Mouse (Mus musculus): ENCODE data around the gene Tti1.

Gene Tti1

DNA sequence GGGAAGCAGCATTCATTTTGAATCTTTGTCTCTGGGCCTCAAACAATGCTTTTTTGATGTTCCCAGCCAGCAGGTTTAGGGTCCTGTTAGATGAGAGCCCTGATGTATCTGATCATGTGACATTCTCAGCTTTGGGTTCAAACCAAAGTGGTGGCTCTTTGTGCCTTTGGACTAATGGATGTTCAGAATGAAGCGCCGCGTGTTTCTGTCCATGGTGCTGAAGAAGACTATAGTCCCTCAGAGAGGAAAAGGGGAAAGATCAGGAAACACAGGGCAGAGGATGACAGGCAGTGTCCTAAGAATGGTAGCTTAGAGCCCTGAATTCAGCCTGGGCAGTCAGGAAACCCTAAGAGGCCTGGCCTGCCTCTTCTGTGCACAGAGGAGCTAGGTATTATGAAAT is 57.6 kb downstream of the Tti1 start:
- CTCF ChIA-PET: no interaction called here

- CTCF ChIA-PET: no interaction called here
Observed at GRCm38 (mm10) chr2:157970124-157970523, 58.1 kb downstream of the Tti1 start.

DNA sequence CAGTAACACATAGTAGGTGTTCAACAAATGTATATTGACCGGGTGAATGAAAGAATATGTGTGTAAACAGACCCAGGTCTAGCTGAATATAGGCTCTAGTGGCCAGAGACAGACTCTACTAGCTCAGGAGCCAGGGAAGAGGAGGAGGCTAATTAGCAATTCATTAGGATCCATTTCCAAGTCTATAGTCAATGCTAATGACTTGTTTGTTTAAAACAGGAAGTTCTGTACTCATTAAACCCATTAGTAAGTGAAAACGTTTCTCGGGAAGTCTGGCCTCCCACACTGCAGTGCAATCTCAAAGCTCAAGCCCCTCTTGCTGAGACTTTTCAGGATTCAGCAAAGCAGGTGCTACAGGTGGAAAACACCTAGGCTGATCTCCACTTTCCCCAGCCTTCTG is 60.4 kb downstream of the Tti1 start:
- CTCF ChIA-PET: no interaction called here

GRCm38 (mm10) chr2:157957707-157958108 is 70.5 kb downstream of the Tti1 start:
- CTCF ChIA-PET: no interaction called here

GRCm38 (mm10) chr2:157953978-157954377 is 74.3 kb downstream of the Tti1 start:
- CTCF ChIA-PET: interaction anchor here (0.7 kb wide), 1 partner anchor 10 kb away, joined by 6 read pairs; no protein-coding TSS in a partner anchor

DNA sequence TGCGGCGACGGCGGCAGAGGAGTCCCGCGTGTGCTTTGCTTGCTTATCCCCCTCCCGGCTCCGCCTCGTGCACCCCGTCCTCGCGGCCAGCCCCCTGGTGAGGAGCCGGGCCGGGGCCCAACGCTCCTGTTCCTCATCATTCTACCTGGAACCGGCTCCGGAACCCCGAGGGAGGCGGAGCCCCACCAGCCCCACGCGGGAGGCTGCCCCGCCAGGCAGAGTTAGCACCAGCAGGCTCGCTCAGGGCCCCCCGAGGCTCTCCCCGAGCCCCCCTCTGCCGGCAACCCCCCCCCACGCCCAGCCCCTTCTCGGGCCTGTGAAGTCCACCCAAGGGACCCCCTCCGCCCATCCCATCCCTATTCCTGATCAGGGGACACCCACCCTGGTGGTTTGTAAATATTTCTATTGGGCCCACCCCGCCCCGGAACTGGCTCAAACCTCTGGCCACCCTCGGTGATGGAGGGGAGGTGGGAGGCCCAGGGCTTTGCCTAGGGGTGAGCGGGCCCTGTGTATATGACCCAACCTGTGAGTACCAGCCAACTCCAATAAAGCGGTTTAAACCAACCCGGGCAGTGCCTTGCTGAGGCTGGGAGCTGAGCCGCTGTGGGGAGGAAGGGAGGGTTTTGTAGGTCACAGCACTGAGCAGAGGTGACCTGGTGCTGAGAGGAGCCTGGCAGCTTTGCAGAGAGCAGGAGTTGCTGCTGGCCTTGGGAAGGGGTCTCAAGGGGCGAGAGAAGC is 83.9 kb downstream of the Tti1 start:
- CTCF ChIA-PET: interaction anchor here (0.6 kb wide), 1 partner anchor 9 kb away, joined by 6 read pairs; no protein-coding TSS in a partner anchor

- CTCF ChIA-PET: no interaction called here
Observed at GRCm38 (mm10) chr2:157943514-157944155, 84.6 kb downstream of the Tti1 start.

GRCm38 (mm10) chr2:157940586-157941185 is 87.5 kb downstream of the Tti1 start:
- CTCF ChIA-PET: no interaction called here

DNA sequence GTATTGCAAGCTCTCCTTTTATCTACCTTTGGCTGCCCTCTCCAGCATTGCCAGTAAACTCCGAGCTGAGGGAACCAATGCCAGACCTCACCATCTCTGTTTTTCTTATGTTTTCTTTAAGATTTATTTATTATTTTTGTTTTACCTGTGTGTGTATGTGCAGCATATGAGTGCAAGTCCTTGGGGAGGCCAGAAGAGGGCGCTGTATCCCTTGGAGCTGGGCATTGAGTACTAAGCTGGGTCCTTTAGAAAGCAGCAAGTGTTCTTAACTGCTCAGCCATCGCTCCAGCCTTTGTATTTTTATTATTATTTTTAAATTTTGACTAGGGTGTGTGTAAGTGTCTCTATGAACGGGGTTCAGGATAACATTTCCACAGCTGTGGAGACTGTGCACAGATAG is 91.6 kb downstream of the Tti1 start:
- CTCF ChIA-PET: no interaction called here

DNA sequence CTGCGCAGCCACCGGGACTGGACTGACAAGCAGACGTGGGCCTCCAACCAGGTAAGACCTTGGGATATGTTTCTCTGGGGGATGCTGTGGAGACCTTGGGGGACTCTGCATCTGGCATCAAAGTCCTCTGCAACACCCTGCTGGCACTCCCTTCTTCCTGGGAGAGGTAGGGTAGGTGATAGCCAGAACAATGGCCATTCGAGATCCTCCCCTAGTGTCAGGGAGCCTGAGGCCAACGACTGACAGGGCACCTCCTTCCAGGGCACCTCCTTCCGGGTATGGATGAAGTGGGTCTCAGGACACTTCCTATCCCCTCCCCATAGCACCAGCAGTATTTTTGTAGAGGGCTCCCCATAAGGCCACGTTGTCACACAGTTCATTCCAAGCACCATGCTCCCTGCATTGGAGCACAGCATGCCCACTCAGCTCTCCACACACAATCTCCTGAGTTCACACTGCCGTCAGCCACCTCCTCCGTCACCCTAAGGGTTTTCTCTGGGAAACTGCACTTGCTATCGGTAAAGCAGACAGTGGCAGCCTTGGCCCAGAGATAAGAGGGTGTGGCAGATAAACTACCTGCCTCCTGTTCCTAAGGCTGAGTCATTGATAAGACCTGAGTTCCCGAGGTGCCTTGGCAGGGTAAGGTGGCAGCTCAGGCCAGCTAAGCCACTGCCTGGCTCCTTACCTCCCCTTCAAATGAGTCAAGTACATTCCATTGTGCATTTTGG is 92.6 kb downstream of the Tti1 start:
- CTCF ChIA-PET: no interaction called here

- CTCF ChIA-PET: no interaction called here
Observed at GRCm38 (mm10) chr2:157932655-157933054, 95.6 kb downstream of the Tti1 start.

Measured in spleen, embryonic (tissue).